Mouse (Mus musculus): ENCODE measurements around the gene Ddhd1. TPM values are rescaled to one million over a fixed set of nuclear protein-coding genes. Genes with fewer than 3 reads are reported as not detected.

Ddhd1 gene
- total and polyA plus RNA-seq, 3 experiments: 7.8 to 18.4 (median 12.7) TPM

DNA sequence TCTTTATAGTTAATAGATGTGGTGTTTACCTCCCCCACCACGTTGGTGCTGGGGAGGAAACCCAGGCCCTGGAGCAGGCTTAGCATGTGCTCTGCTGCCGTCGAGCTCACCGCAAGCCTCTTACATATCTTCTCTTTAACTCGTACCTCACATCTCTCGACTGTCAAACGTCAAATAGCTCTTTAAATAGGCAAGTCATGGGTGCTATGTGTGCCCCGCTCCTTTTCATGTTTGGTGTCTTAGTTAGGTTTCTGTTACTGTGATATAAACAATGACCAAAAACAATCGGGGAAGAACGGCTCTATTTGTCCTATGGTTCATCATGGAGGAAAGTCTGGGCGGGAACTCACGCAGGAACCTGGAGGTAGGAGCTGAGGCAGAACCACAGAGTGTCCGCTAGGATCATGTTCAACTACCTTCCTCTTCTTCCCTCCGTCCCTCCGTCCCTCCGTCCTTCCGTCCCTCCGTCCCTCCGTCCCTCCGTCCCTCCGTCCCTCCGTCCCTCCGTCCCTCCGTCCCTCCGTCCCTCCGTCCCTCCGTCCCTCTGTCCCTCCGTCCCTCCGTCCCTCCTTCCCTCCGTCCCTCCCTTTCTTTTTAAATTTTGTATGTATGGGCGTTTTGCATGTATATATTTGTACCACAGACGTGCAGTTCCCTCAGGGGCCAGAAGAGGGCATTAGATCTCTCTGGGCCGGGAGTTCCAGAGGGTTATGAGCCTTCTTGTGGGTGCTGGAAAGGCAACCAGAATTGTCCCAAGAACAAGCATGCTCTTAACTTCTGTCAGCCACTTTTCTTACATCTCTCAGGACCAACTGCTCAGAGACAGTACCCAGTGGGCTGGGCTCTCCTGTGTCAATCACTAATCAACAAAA lies 91.6 kb downstream of the Ddhd1 start:
- peak; percentile 66 for DNase-seq (ENCODE audit: extremely low read depth)
- in situ Hi-C loops (cut with MboI; ENCODE audit: low pct_ligation_motif_present, low pct_unique_long_range_greater_than_20kb, low sequenced_read_pairs) (loop anchor here (10.0 kb wide), 2 partner anchors 128 to 218 kb away; no protein-coding TSS in a partner anchor), dilution Hi-C loops (cut with MboI; ENCODE audit: extremely low pct_ligation_motif_present, extremely low pct_unique_long_range_greater_than_20kb, low sequenced_read_pairs) (no loop called here)
- no peaks in the 10 kb centered on the region for H3K27me3 ChIP-seq (replicated peaks)
- H3K79me2 ChIP-seq (replicated peaks; ENCODE audit: control insufficient read depth, extremely low read depth, insufficient read depth, poor library complexity, severe bottlenecking): no peaks in the 10 kb centered on the region
- no peak overlapping the region for H3K4me2 ChIP-seq (ENCODE audit: insufficient read depth, low read depth, poor library complexity, severe bottlenecking)
- no peak overlapping the region for H3K9ac ChIP-seq (ENCODE audit: insufficient read depth, low read depth)
- no peaks in the 10 kb centered on the region for H3K36me3 ChIP-seq (replicated peaks in 1 of 2; ENCODE audit: control insufficient read depth in 1 of 2, insufficient read depth in 1 of 2, low read length in 1 of 2)
- TF ChIP-seq CTCF (conservative IDR thresholded peaks at IDR 0.05 in 1 of 2, IDR thresholded peaks at IDR 0.05 in 1 of 2; ENCODE audit: low read depth in 2 of 2, low read length in 2 of 2) (peak; percentile 68 to 77), ZC3H11A (IDR thresholded peaks at IDR 0.05; ENCODE audit: low read depth, low read length) (peak; percentile 22; the same call in 1 of the 2 replicates), RAD21 (IDR thresholded peaks at IDR 0.05; ENCODE audit: low read depth, low read length) (peak; percentile 62), KAT2A (IDR thresholded peaks at IDR 0.05; ENCODE audit: insufficient replicate concordance, low read length) (no peak), NELFE (IDR thresholded peaks at IDR 0.05; ENCODE audit: low read depth, low read length) (no peak), EP300 (IDR thresholded peaks at IDR 0.05; ENCODE audit: low read length) (no peak), USF1 (IDR thresholded peaks at IDR 0.05; ENCODE audit: low read depth, low read length) (no peak), GABPA (IDR thresholded peaks at IDR 0.05; ENCODE audit: insufficient replicate concordance, low read depth, low read length) (no peak), SMC3 (IDR thresholded peaks at IDR 0.05; ENCODE audit: low read depth, low read length) (peak; percentile 79)
- H3K9me3 ChIP-seq (replicated peaks; ENCODE audit: low read length): no peaks in the 10 kb centered on the region
- H3K27ac ChIP-seq (ENCODE audit: insufficient read depth, low read depth): no peak overlapping the region
- peak overlapping the region in 1 of 3 experiments; percentile 19 for H3K4me3 ChIP-seq (replicated peaks in 1 of 3; ENCODE audit: low read depth in 2 of 3, low read length in 2 of 3, poor library complexity in 1 of 3)
- peaks cover 0 to 14% of the 10 kb centered on the region in 2 experiments; a peak in 3 of 4 replicates for H3K4me1 ChIP-seq (ENCODE audit: control insufficient read depth in 1 of 2, insufficient read depth in 2 of 2)

DNA sequence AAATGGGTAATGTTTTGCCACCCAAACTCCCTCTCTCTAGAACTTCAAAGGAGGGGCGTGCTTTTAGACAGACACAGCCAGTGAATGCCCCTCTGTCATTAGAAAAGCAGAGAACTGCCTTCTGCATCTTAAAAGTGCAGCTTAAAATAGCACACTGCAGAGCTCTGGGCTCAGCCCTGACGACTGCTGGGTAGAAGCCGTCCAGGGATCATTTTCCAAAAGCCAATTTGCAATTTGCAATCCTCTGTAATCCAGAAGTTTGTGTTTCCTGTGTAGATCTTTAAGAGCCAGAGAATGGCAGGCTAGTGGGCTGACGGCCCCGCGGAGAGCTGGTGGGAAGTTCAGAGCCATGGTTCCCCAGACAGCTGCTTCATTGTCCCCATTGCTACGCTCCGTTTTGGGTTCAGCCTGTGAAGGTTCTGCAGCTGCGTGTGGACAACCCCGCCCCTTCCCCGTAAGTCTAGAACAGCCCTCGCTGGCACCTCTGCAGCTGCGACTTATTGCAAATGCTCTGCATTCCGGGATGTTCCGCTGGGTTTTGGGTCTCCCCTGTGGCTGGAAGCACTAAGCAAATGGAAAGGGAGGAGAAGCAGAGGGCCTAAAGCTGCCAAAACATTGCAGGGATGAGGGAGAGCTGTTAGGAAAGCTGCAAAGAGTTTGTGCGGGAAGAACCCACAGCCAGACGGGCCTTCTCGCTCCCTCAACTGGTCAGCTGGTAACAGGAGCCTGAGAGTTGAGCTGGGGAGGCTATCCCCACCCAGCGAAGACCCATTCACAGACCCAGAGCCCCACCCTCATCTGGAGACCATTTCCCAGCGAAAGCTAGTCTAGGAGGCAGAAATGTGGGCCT lies 92.5 kb downstream of the Ddhd1 start:
- Histone ChIP-seq H3K79me2 (replicated peaks; ENCODE audit: control insufficient read depth, extremely low read depth, insufficient read depth, poor library complexity, severe bottlenecking) (no peaks in the 10 kb centered on the region), H3K9ac (ENCODE audit: insufficient read depth, low read depth) (no peak overlapping the region), H3K4me1 (ENCODE audit: control insufficient read depth in 1 of 2, insufficient read depth in 2 of 2) (peaks cover 0 to 14% of the 10 kb centered on the region in 2 experiments; a peak in 2 of 4 replicates), H3K27me3 (replicated peaks) (no peaks in the 10 kb centered on the region), H3K4me3 (replicated peaks in 1 of 3; ENCODE audit: low read depth in 2 of 3, low read length in 2 of 3, poor library complexity in 1 of 3) (no peak overlapping the region), H3K4me2 (ENCODE audit: insufficient read depth, low read depth, poor library complexity, severe bottlenecking) (no peak overlapping the region), H3K27ac (ENCODE audit: insufficient read depth, low read depth) (no peak overlapping the region), H3K9me3 (replicated peaks; ENCODE audit: low read length) (no peaks in the 10 kb centered on the region), H3K36me3 (replicated peaks in 1 of 2; ENCODE audit: control insufficient read depth in 1 of 2, insufficient read depth in 1 of 2, low read length in 1 of 2) (no peaks in the 10 kb centered on the region)
- in situ Hi-C loops (cut with MboI; ENCODE audit: low pct_ligation_motif_present, low pct_unique_long_range_greater_than_20kb, low sequenced_read_pairs) (loop anchor here (10.0 kb wide), 2 partner anchors 129 to 219 kb away; no protein-coding TSS in a partner anchor), dilution Hi-C loops (cut with MboI; ENCODE audit: extremely low pct_ligation_motif_present, extremely low pct_unique_long_range_greater_than_20kb, low sequenced_read_pairs) (no loop called here)
- DNase-seq (ENCODE audit: extremely low read depth): no peak
- TF ChIP-seq TCF12 (IDR thresholded peaks at IDR 0.05; ENCODE audit: low read depth, low read length) (no peak), CHD1 (IDR thresholded peaks at IDR 0.05; ENCODE audit: low read depth, low read length) (no peak), MAFK (IDR thresholded peaks at IDR 0.05; ENCODE audit: insufficient replicate concordance, low read length) (no peak), HCFC1 (IDR thresholded peaks at IDR 0.05; ENCODE audit: low read depth, low read length) (no peak), TBP (conservative IDR thresholded peaks at IDR 0.05; ENCODE audit: low read depth, low read length) (no peak), PAX5 (IDR thresholded peaks at IDR 0.05; ENCODE audit: low read length) (no peak), CHD2 (IDR thresholded peaks at IDR 0.05; ENCODE audit: low read length) (no peak), JUND (conservative IDR thresholded peaks at IDR 0.05; ENCODE audit: low read depth, low read length) (no peak), USF2 (conservative IDR thresholded peaks at IDR 0.05; ENCODE audit: low read depth, low read length) (no peak), E2F4 (IDR thresholded peaks at IDR 0.05; ENCODE audit: insufficient replicate concordance, low read depth, low read length) (no peak), POLR2A (IDR thresholded peaks at IDR 0.05; ENCODE audit: low read depth, low read length) (no peak), IRF4 (IDR thresholded peaks at IDR 0.05; ENCODE audit: low read depth, low read length) (no peak), MYC (IDR thresholded peaks at IDR 0.05; ENCODE audit: low read depth, low read length) (no peak), ELF1 (IDR thresholded peaks at IDR 0.05; ENCODE audit: low read depth, low read length) (no peak), BHLHE40 (IDR thresholded peaks at IDR 0.05; ENCODE audit: low read depth, low read length) (no peak), KAT2A (IDR thresholded peaks at IDR 0.05; ENCODE audit: insufficient replicate concordance, low read length) (no peak), JUN (IDR thresholded peaks at IDR 0.05; ENCODE audit: insufficient read depth, low read depth, low read length) (no peak), MAZ (IDR thresholded peaks at IDR 0.05; ENCODE audit: low read depth, low read length) (no peak), SMC3 (IDR thresholded peaks at IDR 0.05; ENCODE audit: low read depth, low read length) (no peak), MEF2A (IDR thresholded peaks at IDR 0.05; ENCODE audit: borderline replicate concordance, low read depth, low read length) (no peak)

All from CH12.LX (cell line).